Mouse (Mus musculus) hindbrain, postnatal 0 days (tissue): ENCODE results near the gene Eva1a. TPM values are rescaled to one million over a fixed set of nuclear protein-coding genes. Genes with fewer than 3 reads are reported as not detected.
A peak's percentile ranks its signal among the peaks of the same experiment; 100 is the strongest.

Source experiments
- ATAC-seq: fragments of 200-750 bp; cut with Nextera tagmentation; 2 replicates; pipeline ENCODE4 v1.8.0; 2017; ENCODE audit warnings: mild to moderate bottlenecking, moderate TSS enrichment, moderate library complexity
- DNase-seq: peaks from one replicate; pipeline ENCODE4 v3.0.0-alpha.2; 2015; ENCODE audit warnings: low spot score
- H3K27ac ChIP-seq: fragments of 300-500 bp; sonication (generic); 2 replicates; pipeline ENCODE4 v1.5.1; 2014; ENCODE audit warnings: mild to moderate bottlenecking
- H3K27me3 ChIP-seq: fragments of 300-500 bp; sonication (generic); 2 replicates; pipeline ENCODE4 v1.6.1; 2014; ENCODE audit warnings: low read length, mixed read lengths; ENCODE audit not compliant: insufficient read depth
- H3K36me3 ChIP-seq: fragments of 300-500 bp; sonication (generic); 2 replicates; pipeline ENCODE4 v1.6.1; 2014; ENCODE audit warnings: low read length, mixed read lengths; ENCODE audit not compliant: insufficient read depth
- H3K4me1 ChIP-seq: fragments of 300-500 bp; sonication (generic); 2 replicates; pipeline ENCODE4 v1.6.1; 2014; ENCODE audit warnings: antibody characterized with exemption, low read length, mixed read lengths; ENCODE audit not compliant: insufficient read depth
- H3K4me2 ChIP-seq: fragments of 300-500 bp; sonication (generic); 2 replicates; pipeline ENCODE4 v1.6.1; 2014; ENCODE audit warnings: low read depth, mild to moderate bottlenecking, low read length, moderate library complexity, mixed read lengths
- H3K4me3 ChIP-seq: fragments of 300-500 bp; sonication (generic); 2 replicates; pipeline ENCODE4 v1.5.1; 2014; ENCODE audit warnings: low read length
- H3K9ac ChIP-seq: fragments of 300-500 bp; sonication (generic); replicated peaks from 2 replicates; pipeline ENCODE4 v1.6.1; 2014; ENCODE audit warnings: mild to moderate bottlenecking, low read length, moderate library complexity, mixed read lengths
- H3K9me3 ChIP-seq: fragments of 300-500 bp; sonication (generic); 2 replicates; pipeline ENCODE4 v1.6.1; 2016; ENCODE audit warnings: low read length, mixed read lengths
- CTCF ChIP-seq: IDR thresholded peaks from 2 replicates; pipeline ENCODE4 v1.5.1; 2016; ENCODE audit warnings: antibody characterized with exemption, control low read depth, low read depth
- WGBS: fragments of 180-500 bp; shearing (Covaris S2); extraction: QIAGEN DNeasy Blood & Tissue Kit; methylation state at CpG from one replicate; pipeline ENCODE4 v1.1.7; 2014; 5-methylcytosine and 5-hydroxymethylcytosine counted together
- polyA plus RNA-seq: library from polyadenylated mRNA; unstranded; fragments of >200 nt; fragmentation: Nextera tagmentation; extraction: Ambion mirVana; gene quantifications from 2 replicates; pipeline ENCODE4 v1.2.1, GENCODE M21; 2015
- total RNA-seq: library from RNA; depleted of rRNA; stranded (reverse); fragments of >200 nt; gene quantifications from 2 replicates; pipeline ENCODE4 v1.2.3, GENCODE M21; 2014; rRNA removed

The Eva1a gene
- 1.2 and 2.8 TPM in 2 replicates for total RNA-seq
- polyA plus RNA-seq: 1.8 and 2.1 TPM in 2 replicates

DNA sequence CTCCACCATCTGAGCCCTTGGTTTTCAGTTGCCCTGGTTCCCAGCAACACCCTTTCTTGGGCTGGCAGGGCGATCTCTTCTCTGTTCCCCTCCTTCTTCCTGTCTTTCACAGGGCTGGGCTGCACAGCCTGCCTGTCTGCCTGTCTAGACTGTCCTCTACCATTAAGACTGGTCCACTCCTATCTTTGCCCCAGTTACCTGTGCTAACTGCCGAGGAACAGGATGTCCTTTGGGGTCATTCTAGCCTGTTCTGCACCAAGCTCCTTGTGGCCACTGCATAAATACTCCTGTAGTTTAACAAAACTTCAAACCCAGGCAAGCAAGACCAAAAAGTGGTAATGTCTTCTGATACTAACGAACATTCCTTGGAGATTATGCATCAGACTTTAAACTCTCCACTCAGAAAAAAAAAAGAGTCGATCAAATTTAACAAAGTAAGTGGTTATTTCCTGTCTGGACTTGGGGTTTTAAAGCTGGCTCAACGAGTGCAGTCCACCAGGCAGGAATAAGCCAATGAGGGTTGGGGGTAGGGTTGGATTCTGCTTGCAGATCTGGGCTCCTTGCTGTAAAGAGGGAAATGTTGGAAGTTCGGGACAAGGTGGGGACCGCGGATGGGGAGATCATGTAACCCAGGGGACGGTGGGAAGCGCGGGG, at the start of gene Eva1a:
TSS of gene Eva1a (plus strand) at position 210 of the 654 bp plus-strand sequence.
- TF ChIP-seq CTCF: no peak
- H3K4me2 ChIP-seq: peak within 1 kb of the TSS; percentile 97
- 23% methylated on average over 8 of the region's 11 CpGs for WGBS
- peaks cover 10% of the 10 kb centered on the region; the same call in 1 of the 2 replicates for H3K27me3 ChIP-seq
- DNase-seq (no peak), ATAC-seq (no peak)
- peak within 1 kb of the TSS; percentile 49 for H3K4me3 ChIP-seq
- H3K36me3 ChIP-seq: no peaks in the 10 kb centered on the region
- no peaks in the 10 kb centered on the region for H3K4me1 ChIP-seq
- H3K9ac ChIP-seq: peak within 1 kb of the TSS; percentile 33
- no peak within 1 kb of the TSS for H3K27ac ChIP-seq
- H3K9me3 ChIP-seq: no peaks in the 10 kb centered on the region

DNA sequence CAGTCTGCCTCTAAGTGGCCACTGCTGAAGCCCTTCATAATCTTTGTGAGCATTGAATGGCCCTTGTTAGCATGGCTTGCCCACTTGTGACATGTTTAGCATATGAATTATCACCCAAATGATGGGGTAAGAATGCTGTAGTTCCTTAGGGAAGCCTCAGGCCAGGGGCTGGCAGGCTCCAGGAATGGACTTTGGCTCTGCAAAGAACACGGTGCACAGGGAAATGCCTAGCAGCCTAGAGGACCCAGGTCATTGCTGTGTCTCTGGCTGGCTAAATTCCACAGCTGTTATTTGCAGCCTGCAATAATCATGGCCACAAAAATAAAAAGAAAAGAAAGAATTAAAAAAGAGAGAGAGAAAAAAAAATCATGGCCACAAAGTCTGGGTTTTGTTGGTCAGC, 28.5 kb upstream of the Eva1a start:
- no peak for DNase-seq
- WGBS: 40% methylated on average over 1 of the region's 1 CpGs

DNA sequence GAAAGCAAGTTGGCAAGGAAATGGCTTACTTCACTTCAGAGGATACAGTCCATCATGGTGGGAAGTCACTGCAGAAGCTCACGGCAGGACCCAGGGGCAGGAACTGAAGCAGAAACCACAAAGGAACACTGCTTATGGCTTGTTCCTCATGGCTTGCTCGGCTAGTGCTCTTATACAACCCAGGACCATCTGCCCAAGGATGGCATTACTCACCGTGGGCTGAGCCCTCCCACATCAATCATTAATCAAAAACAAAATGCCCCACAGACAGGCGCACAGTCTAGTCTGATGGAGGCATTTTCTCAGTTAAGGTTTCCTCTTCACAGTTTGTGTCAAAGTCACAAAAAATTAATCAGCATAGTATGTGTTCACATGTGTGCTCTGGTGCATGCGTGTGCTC, 19.8 kb upstream of the Eva1a start:
- Histone ChIP-seq H3K27me3 (no peaks in the 10 kb centered on the region), H3K4me3 (no peak overlapping the region), H3K4me2 (no peak overlapping the region), H3K36me3 (no peaks in the 10 kb centered on the region), H3K4me1 (no peaks in the 10 kb centered on the region), H3K9me3 (no peaks in the 10 kb centered on the region), H3K27ac (no peak overlapping the region), H3K9ac (no peak overlapping the region)
- no peak for TF ChIP-seq CTCF
- DNase-seq: no peak
- 74% methylated on average over 5 of the region's 5 CpGs for WGBS
- ATAC-seq: no peak

More for the DNA sequence above, 28.5 kb upstream of the Eva1a start:
- H3K9me3 ChIP-seq: no peaks in the 10 kb centered on the region
- no peak overlapping the region for H3K4me3 ChIP-seq
- H3K27me3 ChIP-seq: no peaks in the 10 kb centered on the region
- H3K4me2 ChIP-seq: no peak overlapping the region
- H3K27ac ChIP-seq: no peak overlapping the region
- no peaks in the 10 kb centered on the region for H3K4me1 ChIP-seq
- H3K36me3 ChIP-seq: no peaks in the 10 kb centered on the region
- TF ChIP-seq CTCF: no peak
- ATAC-seq: no peak
- no peak overlapping the region for H3K9ac ChIP-seq

DNA sequence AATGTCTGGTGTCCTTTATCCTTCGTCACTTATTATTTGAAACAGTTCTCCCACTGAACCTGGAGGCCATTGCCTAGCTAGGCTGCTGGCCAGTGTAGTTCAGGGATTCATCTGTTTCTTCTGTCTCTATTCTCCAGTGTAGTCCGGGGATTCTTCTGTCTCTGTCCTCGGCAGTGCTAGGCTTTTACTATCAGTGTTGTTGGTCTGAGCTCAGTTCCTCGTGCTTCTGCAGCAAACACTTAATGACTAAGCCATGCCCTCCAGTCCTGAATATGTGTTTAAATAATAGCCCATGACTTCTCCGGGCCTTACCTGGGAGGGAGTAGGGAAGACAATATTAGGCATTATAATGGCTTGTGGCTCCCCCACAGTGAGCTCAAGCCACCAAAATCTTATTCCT, 19.3 kb upstream of the Eva1a start:
- 82% methylated on average over 5 of the region's 5 CpGs for whole genome bisulfite sequencing

DNA sequence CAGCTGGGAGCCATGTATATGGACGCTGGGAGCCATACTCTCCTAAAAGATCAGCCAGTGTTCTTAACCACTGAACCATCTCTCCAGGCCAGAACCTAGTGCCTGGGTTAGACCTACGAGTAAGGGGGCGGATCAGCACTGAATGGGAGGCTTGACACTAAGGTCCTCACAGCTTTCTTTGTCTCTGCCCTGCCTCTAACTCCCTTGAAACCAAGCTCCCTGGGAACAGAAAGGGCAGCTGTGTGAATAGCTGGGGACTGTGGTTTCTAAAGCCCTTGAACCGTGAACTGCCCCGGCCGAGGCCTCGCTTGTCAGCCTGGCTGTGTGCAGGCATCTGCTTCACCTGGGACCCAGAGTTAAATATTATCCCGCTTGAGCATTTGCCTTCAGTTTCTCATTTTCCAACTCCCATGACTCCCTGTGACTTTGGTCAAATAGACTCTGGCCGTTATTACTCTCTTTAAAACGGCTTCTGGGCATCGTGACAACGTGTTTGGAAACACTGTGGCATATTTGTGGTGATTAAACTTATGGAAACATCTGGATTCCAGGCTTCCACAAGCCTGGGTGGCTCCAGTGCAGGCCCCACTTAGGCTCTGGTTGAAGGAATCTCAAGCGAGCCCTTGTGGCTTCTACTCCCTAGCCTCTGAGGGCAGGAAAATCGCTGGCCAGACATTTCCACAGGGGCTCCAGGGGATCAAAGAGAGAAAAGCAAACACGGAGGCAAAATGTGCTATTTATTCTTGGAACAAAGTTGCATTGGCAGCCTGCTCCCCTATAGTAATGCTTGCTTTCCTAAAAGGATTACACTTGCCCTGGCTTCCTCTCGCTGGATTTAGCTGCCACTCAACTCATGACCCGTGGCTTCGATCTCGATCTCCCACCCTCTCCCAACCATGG, 11.0 kb upstream of the Eva1a start:
- H3K9ac ChIP-seq: no peak overlapping the region
- H3K27ac ChIP-seq: no peak overlapping the region
- H3K4me3 ChIP-seq: no peak overlapping the region
- no peaks in the 10 kb centered on the region for H3K9me3 ChIP-seq
- WGBS: 27% methylated on average over 19 of the region's 19 CpGs
- DNase-seq (no peak), ATAC-seq (no peak)
- no peaks in the 10 kb centered on the region for H3K27me3 ChIP-seq
- H3K4me2 ChIP-seq: no peak overlapping the region
- TF ChIP-seq CTCF: no peak
- no peaks in the 10 kb centered on the region for H3K4me1 ChIP-seq
- H3K36me3 ChIP-seq: no peaks in the 10 kb centered on the region

More for the DNA sequence above, 19.3 kb upstream of the Eva1a start:
- H3K9me3 ChIP-seq: no peaks in the 10 kb centered on the region
- ATAC-seq (no peak), DNase-seq (no peak)
- H3K4me1 ChIP-seq: no peaks in the 10 kb centered on the region
- no peaks in the 10 kb centered on the region for H3K27me3 ChIP-seq
- no peak overlapping the region for H3K27ac ChIP-seq
- no peak for TF ChIP-seq CTCF
- no peak overlapping the region for H3K4me2 ChIP-seq
- H3K9ac ChIP-seq: no peak overlapping the region
- no peaks in the 10 kb centered on the region for H3K36me3 ChIP-seq
- H3K4me3 ChIP-seq: no peak overlapping the region

DNA sequence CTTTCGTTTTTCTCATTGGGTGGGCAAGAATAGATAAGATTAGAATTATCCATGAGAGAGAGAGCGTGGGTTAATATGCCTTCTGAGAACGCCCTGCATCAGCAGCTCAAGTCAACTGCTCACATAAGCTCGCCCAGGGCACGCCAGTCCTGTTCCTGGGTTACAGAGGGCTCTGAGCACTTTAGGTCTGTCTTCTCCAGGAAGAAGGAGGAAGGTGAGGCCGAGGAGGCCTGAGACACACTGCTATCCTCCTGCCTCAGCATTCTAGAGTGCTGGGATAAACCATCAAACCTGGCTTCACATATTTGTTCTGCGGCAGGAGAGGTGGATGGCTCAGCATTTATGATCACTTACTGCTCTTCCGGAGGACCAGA, 10.3 kb upstream of the Eva1a start:
- H3K9ac ChIP-seq: no peak overlapping the region
- ATAC-seq: no peak
- no peak for DNase-seq
- 69% methylated on average over 8 of the region's 8 CpGs for WGBS
- no peak overlapping the region for H3K4me2 ChIP-seq
- H3K27me3 ChIP-seq: no peaks in the 10 kb centered on the region
- no peaks in the 10 kb centered on the region for H3K4me1 ChIP-seq
- no peak overlapping the region for H3K4me3 ChIP-seq
- no peaks in the 10 kb centered on the region for H3K9me3 ChIP-seq
- H3K36me3 ChIP-seq: no peaks in the 10 kb centered on the region
- TF ChIP-seq CTCF: no peak
- no peak overlapping the region for H3K27ac ChIP-seq
